Comparison of ENCODE assay signal across 22 mouse cellular contexts in the genomic region with DNA sequence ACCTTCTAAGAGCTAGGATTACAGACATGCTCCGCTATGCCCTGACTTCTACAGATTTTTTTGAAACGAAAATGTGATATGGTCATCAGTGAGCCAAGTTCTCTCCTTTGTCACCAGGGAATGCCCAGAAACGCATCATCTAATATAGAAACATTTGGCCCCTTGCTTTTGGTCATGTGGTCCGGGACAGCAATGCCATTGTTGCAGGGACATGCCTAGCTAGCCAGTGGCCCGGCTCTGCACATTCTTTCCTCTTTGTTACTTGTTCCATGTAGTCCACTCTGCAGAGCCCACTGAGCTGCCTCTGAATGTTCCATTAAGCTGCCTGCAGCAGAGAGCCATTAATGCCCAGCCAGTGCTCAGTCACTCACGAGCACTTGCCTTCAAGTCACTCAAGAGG. TPM values are rescaled to one million over a fixed set of nuclear protein-coding genes. Genes with fewer than 3 reads are reported as not detected.
DNase-seq lines count a peak whose midpoint lies in the region; ATAC-seq lines count a peak whose summit lies in the region.
"Had no signal": no experiment of that assay in that cellular context is flagged by ENCODE, and none has a peak within 500 bp of the region (broad histone marks: within the 10 kb centered on the region; RNA-seq: fewer than 3 reads in every experiment).

No protein-coding gene starts in this region.

- 65% methylated on average over 6 of the region's 6 CpGs for WGBS in forebrain, embryonic 14.5 days
- WGBS in forebrain, embryonic 11.5 days: 61% methylated on average over 6 of the region's 6 CpGs
- WGBS in hindbrain, embryonic 10.5 days: 61% methylated on average over 6 of the region's 6 CpGs
- whole genome bisulfite sequencing in hindbrain, embryonic 12.5 days: 48% methylated on average over 6 of the region's 6 CpGs
- WGBS in lung, embryonic 16.5 days: 58% methylated on average over 6 of the region's 6 CpGs

- no peaks in the 10 kb centered on the region for H3K27me3 ChIP-seq in forebrain, embryonic 14.5 days (replicated peaks; ENCODE audit: control insufficient read depth, insufficient read depth, low read length)
- no peaks in the 10 kb centered on the region for H3K27me3 ChIP-seq in forebrain, embryonic 11.5 days (ENCODE audit: control insufficient read depth, insufficient read depth, low read length)
- peaks cover 10% of the 10 kb centered on the region for H3K27me3 ChIP-seq in hindbrain, embryonic 10.5 days (ENCODE audit: insufficient read depth, poor library complexity, severe bottlenecking)
- H3K27me3 ChIP-seq in hindbrain, embryonic 12.5 days: no peaks in the 10 kb centered on the region; the same call in 1 of the 2 replicates
- peaks cover under 1% of the 10 kb centered on the region; the same call in 1 of the 2 replicates for H3K27me3 ChIP-seq in lung, embryonic 16.5 days (ENCODE audit: control insufficient read depth, insufficient read depth, low read depth, low read length)
- H3K27me3 ChIP-seq: embryonic facial prominence, embryonic 15.5 days had no signal

- ATAC-seq in forebrain, embryonic 14.5 days: no peak
- ATAC-seq in forebrain, embryonic 11.5 days (replicated peaks; ENCODE audit: low FRiP score): no peak
- ATAC-seq in hindbrain, embryonic 12.5 days (ENCODE audit: low FRiP score): no peak
- ATAC-seq in lung, embryonic 16.5 days (ENCODE audit: low read depth): no peak
- ATAC-seq: inflammation-experienced regulatory T-cells, adult 6 months had no signal

- H3K9ac ChIP-seq in forebrain, embryonic 14.5 days (ENCODE audit: low read length): no peak overlapping the region
- H3K9ac ChIP-seq in forebrain, embryonic 11.5 days (ENCODE audit: low read length): no peak overlapping the region
- H3K9ac ChIP-seq in hindbrain, embryonic 12.5 days: no peak overlapping the region
- no peak overlapping the region for H3K9ac ChIP-seq in lung, embryonic 16.5 days (ENCODE audit: low read length)
- H3K9ac ChIP-seq: embryonic facial prominence, embryonic 15.5 days; hindbrain, embryonic 13.5 days; liver, embryonic 14.5 days had no signal

- H3K27ac ChIP-seq in forebrain, embryonic 14.5 days (ENCODE audit: low read depth, low read length): no peak overlapping the region
- H3K27ac ChIP-seq in forebrain, embryonic 11.5 days (ENCODE audit: low read depth, low read length): no peak overlapping the region
- 0 out of 2 replicates have a peak overlapping the region, but pooled peaks have one; percentile 31 for H3K27ac ChIP-seq in hindbrain, embryonic 10.5 days
- H3K27ac ChIP-seq in hindbrain, embryonic 12.5 days: no peak overlapping the region
- H3K27ac ChIP-seq in lung, embryonic 16.5 days (ENCODE audit: low read length): peak overlapping the region; percentile 39
- H3K27ac ChIP-seq: embryonic facial prominence, embryonic 15.5 days; hindbrain, embryonic 13.5 days; layer of hippocampus, adult 2 months; liver, embryonic 14.5 days had no signal

- peaks cover 8% of the 10 kb centered on the region for H3K4me1 ChIP-seq in forebrain, embryonic 14.5 days (ENCODE audit: control insufficient read depth, insufficient read depth, low read length)
- no peaks in the 10 kb centered on the region; the same call in 1 of the 2 replicates for H3K4me1 ChIP-seq in forebrain, embryonic 11.5 days (replicated peaks; ENCODE audit: control insufficient read depth, insufficient read depth, low read length)
- peaks cover 24% of the 10 kb centered on the region for H3K4me1 ChIP-seq in hindbrain, embryonic 10.5 days (replicated peaks)
- peaks cover 8% of the 10 kb centered on the region for H3K4me1 ChIP-seq in hindbrain, embryonic 12.5 days
- H3K4me1 ChIP-seq in lung, embryonic 16.5 days (replicated peaks; ENCODE audit: control insufficient read depth, insufficient read depth, low read length): 0 out of 2 replicates have a peak, but pooled peaks cover 14% of the 10 kb centered on the region

- no peak overlapping the region for H3K4me3 ChIP-seq in forebrain, embryonic 14.5 days (ENCODE audit: low read depth, low read length)
- no peak overlapping the region for H3K4me3 ChIP-seq in forebrain, embryonic 11.5 days (ENCODE audit: low read depth, low read length)
- no peak overlapping the region for H3K4me3 ChIP-seq in hindbrain, embryonic 10.5 days
- H3K4me3 ChIP-seq in hindbrain, embryonic 12.5 days: no peak overlapping the region
- no peak overlapping the region for H3K4me3 ChIP-seq in lung, embryonic 16.5 days (ENCODE audit: low read length)
- H3K4me3 ChIP-seq: embryonic facial prominence, embryonic 15.5 days; hindbrain, embryonic 13.5 days; layer of hippocampus, adult 2 months had no signal

- H3K36me3 ChIP-seq in forebrain, embryonic 14.5 days (ENCODE audit: control insufficient read depth, insufficient read depth, low read length): no peaks in the 10 kb centered on the region
- H3K36me3 ChIP-seq in forebrain, embryonic 11.5 days (ENCODE audit: control insufficient read depth, insufficient read depth, low read length): no peaks in the 10 kb centered on the region
- no peaks in the 10 kb centered on the region for H3K36me3 ChIP-seq in hindbrain, embryonic 10.5 days
- H3K36me3 ChIP-seq in hindbrain, embryonic 12.5 days: no peaks in the 10 kb centered on the region
- H3K36me3 ChIP-seq in lung, embryonic 16.5 days (ENCODE audit: control insufficient read depth, insufficient read depth, low read length): no peaks in the 10 kb centered on the region
- H3K36me3 ChIP-seq: embryonic facial prominence, embryonic 15.5 days; hindbrain, embryonic 13.5 days had no signal

- H3K9me3 ChIP-seq in forebrain, embryonic 14.5 days (replicated peaks; ENCODE audit: control insufficient read depth, low read length): no peaks in the 10 kb centered on the region
- no peaks in the 10 kb centered on the region for H3K9me3 ChIP-seq in forebrain, embryonic 11.5 days (ENCODE audit: control insufficient read depth, low read length)
- H3K9me3 ChIP-seq in hindbrain, embryonic 10.5 days: no peaks in the 10 kb centered on the region
- no peaks in the 10 kb centered on the region for H3K9me3 ChIP-seq in hindbrain, embryonic 12.5 days (replicated peaks)
- H3K9me3 ChIP-seq in lung, embryonic 16.5 days (ENCODE audit: control insufficient read depth, low read length): no peaks in the 10 kb centered on the region
- H3K9me3 ChIP-seq: embryonic facial prominence, embryonic 15.5 days; hindbrain, embryonic 13.5 days had no signal

- peak; percentile 6 for DNase-seq in forebrain, embryonic 14.5 days (ENCODE audit: low spot score)
- DNase-seq in forebrain, embryonic 11.5 days (ENCODE audit: low spot score): no peak
- no peak for DNase-seq in hindbrain, embryonic 10.5 days (ENCODE audit: low spot score)
- no peak for DNase-seq in lung, postnatal 4 days
- DNase-seq in retina, embryonic 14.5 days (ENCODE audit: low spot score): peak; percentile 29
- no peak for DNase-seq in adrenal gland, postnatal 10 days
- DNase-seq: B cell, adult 2 months; cerebellum, adult 2 months; gastrocnemius, postnatal 10 days; kidney, postnatal 14 days; layer of hippocampus, postnatal 36 days; lung, postnatal 14 days; thymus, adult 18-20 months; thymus, postnatal 4 days had no signal

- no peak overlapping the region for H3K4me2 ChIP-seq in forebrain, embryonic 14.5 days (ENCODE audit: low read length)
- H3K4me2 ChIP-seq in forebrain, embryonic 11.5 days (ENCODE audit: low read depth, low read length, severe bottlenecking): no peak overlapping the region
- H3K4me2 ChIP-seq in hindbrain, embryonic 12.5 days (replicated peaks): no peak overlapping the region
- H3K4me2 ChIP-seq in lung, embryonic 16.5 days (ENCODE audit: low read depth, low read length): no peak overlapping the region
- H3K4me2 ChIP-seq: embryonic facial prominence, embryonic 15.5 days; hindbrain, embryonic 13.5 days; midbrain, embryonic 11.5 days had no signal

RNA-seq across cellular contexts. Expression of a gene that starts 34.6 kb away (rescaled TPM):
- polyA plus RNA-seq in forebrain, embryonic 14.5 days (2014; fragmentation: Nextera tagmentation; extraction: Ambion mirVana): 25.0 and 27.7 TPM in 2 replicates
- 54.2 and 59.5 TPM in 2 replicates for polyA plus RNA-seq in forebrain, embryonic 11.5 days (2014; fragmentation: Nextera tagmentation; extraction: Ambion mirVana)
- 19.5 and 28.0 TPM in 2 replicates for polyA plus RNA-seq in hindbrain, embryonic 10.5 days (2016; fragmentation: Nextera tagmentation; extraction: Ambion mirVana)
- 31.5 and 34.6 TPM in 2 replicates for polyA plus RNA-seq in hindbrain, embryonic 12.5 days (2016; fragmentation: Nextera tagmentation; extraction: Ambion mirVana)
- 62.9 and 79.0 TPM in 2 replicates for polyA plus RNA-seq in lung, embryonic 16.5 days (2015; fragmentation: Nextera tagmentation; extraction: Ambion mirVana)
- total RNA-seq in adrenal gland, postnatal 10 days (2021): 100 to 1,000 TPM; 145 to 179 TPM

Comparison
In these comparisons a context has a peak if more than half of its experiments do, and no peak if none do; other contexts are left out.
1. DNase-seq: peak in forebrain, embryonic 14.5 days (single experiment) and retina, embryonic 14.5 days (single experiment); none in forebrain, embryonic 11.5 days (single experiment), hindbrain, embryonic 10.5 days (single experiment), lung, postnatal 4 days (0 of 2) and adrenal gland, postnatal 10 days (single experiment).
2. H3K27ac ChIP-seq: peak in hindbrain, embryonic 10.5 days (single experiment) and lung, embryonic 16.5 days (single experiment); none in forebrain, embryonic 14.5 days (single experiment), forebrain, embryonic 11.5 days (single experiment) and hindbrain, embryonic 12.5 days (single experiment).